Mouse (Mus musculus) thymus, postnatal 0 days (tissue): ENCODE data around the gene Foxn1. TPM values are rescaled to one million over a fixed set of nuclear protein-coding genes. Genes with fewer than 3 reads are reported as not detected.

ENCODE experiments used
- DNase-seq: peaks from one replicate; pipeline ENCODE4 v3.0.0-alpha.2; 2015; ENCODE audit warnings: low spot score
- polyA plus RNA-seq: library from polyadenylated mRNA; unstranded; fragments of >200 nt; fragmentation: Nextera tagmentation; extraction: Ambion mirVana; gene quantifications from 2 replicates; pipeline ENCODE4 v1.2.1, GENCODE M21; 2015

Gene Foxn1
- polyA plus RNA-seq, 1 experiment from 2014 or later, result 22.4 TPM

- DNase-seq, result no peak
Measured at GRCm38 (mm10) chr11:78328512-78329056, 57.8 kb downstream of the Foxn1 start.

GRCm38 (mm10) chr11:78327634-78328511 is 58.5 kb downstream of the Foxn1 start, which contains the start of gene Pigs:
TSS of gene Pigs (plus strand) at chr11:78328415.
- DNase-seq, result peak; percentile 92

- DNase-seq, result no peak
Measured at GRCm38 (mm10) chr11:78327215-78327614, 59.1 kb downstream of the Foxn1 start.

- no peak for DNase-seq
Measured at GRCm38 (mm10) chr11:78324965-78325364, 61.4 kb downstream of the Foxn1 start.

GRCm38 (mm10) chr11:78324000-78324785 is 62.2 kb downstream of the Foxn1 start:
- no peak for DNase-seq

GRCm38 (mm10) chr11:78322860-78323259 is 63.5 kb downstream of the Foxn1 start, which contains the start of gene Aldoc:
TSS of gene Aldoc (plus strand) at chr11:78322968.
- DNase-seq, result peak; percentile 72

- no peak for DNase-seq
Measured at GRCm38 (mm10) chr11:78322076-78322831, 64.1 kb downstream of the Foxn1 start.

- DNase-seq, result no peak
Measured at GRCm38 (mm10) chr11:78318411-78318810, 67.9 kb downstream of the Foxn1 start.

- no peak for DNase-seq
Measured at GRCm38 (mm10) chr11:78313662-78314061, 72.7 kb downstream of the Foxn1 start.

- DNase-seq, result no peak
Measured at GRCm38 (mm10) chr11:78310861-78311511, 75.4 kb downstream of the Foxn1 start.

Other genes starting within 250 kb of the Foxn1 start
- gene Traf4, start 221.0 kb downstream of the Foxn1 start, polyA plus RNA-seq, result 57.5 and 58.6 TPM in 2 replicates
- gene Nek8, start 209.9 kb downstream of the Foxn1 start, polyA plus RNA-seq, result 14.1 and 14.5 TPM in 2 replicates
- gene Tlcd1, start 209.8 kb downstream of the Foxn1 start, polyA plus RNA-seq, result 12.2 and 13.5 TPM in 2 replicates
- 1,919 and 1,995 TPM in 2 replicates for gene Rpl23a, start 203.0 kb downstream of the Foxn1 start, polyA plus RNA-seq
- gene Rab34, start 198.1 kb downstream of the Foxn1 start, polyA plus RNA-seq, result 26.4 and 29.6 TPM in 2 replicates
- gene Proca1, start 193.2 kb downstream of the Foxn1 start, polyA plus RNA-seq, result 0.49 and 0.84 TPM in 2 replicates
- 74.6 and 74.7 TPM in 2 replicates for gene Sdf2, start 140.8 kb downstream of the Foxn1 start, polyA plus RNA-seq
- 16.4 and 16.6 TPM in 2 replicates for gene Supt6, start 140.6 kb downstream of the Foxn1 start, polyA plus RNA-seq
- gene 2610507B11Rik, start 124.8 kb downstream of the Foxn1 start, polyA plus RNA-seq, result 88.6 and 107 TPM in 2 replicates
- 0.21 and 0.29 TPM in 2 replicates for gene BC030499, start 95.7 kb downstream of the Foxn1 start, polyA plus RNA-seq
- gene Spag5, start 85.0 kb downstream of the Foxn1 start, polyA plus RNA-seq, result 28.0 and 31.5 TPM in 2 replicates
- 2.3 TPM in 2 replicates for gene Aldoc, start 63.6 kb downstream of the Foxn1 start, polyA plus RNA-seq
- 43.9 and 47.9 TPM in 2 replicates for gene Pigs, start 58.1 kb downstream of the Foxn1 start, polyA plus RNA-seq
- gene Unc119, start 43.1 kb downstream of the Foxn1 start, polyA plus RNA-seq, result 36.8 and 39.5 TPM in 2 replicates
- gene Slc13a2, start 35.7 kb upstream of the Foxn1 start, polyA plus RNA-seq, result 0.43 and 0.76 TPM in 2 replicates
- 6.8 and 8.3 TPM in 2 replicates for gene Slc46a1, start 79.1 kb upstream of the Foxn1 start, polyA plus RNA-seq
- 0.17 and 0.31 TPM in 2 replicates for gene Sarm1, start 111.2 kb upstream of the Foxn1 start, polyA plus RNA-seq
- gene Vtn, start 112.5 kb upstream of the Foxn1 start, polyA plus RNA-seq, result 5.2 and 5.8 TPM in 2 replicates
- 0.17 TPM in 1 of 2 replicates, not detected in the other for gene Sebox, start 116.9 kb upstream of the Foxn1 start, polyA plus RNA-seq
- gene Tmem199, start 125.6 kb upstream of the Foxn1 start, polyA plus RNA-seq, result 53.6 and 54.2 TPM in 2 replicates
- 90.1 and 95.8 TPM in 2 replicates for gene Poldip2, start 125.6 kb upstream of the Foxn1 start, polyA plus RNA-seq
- 17.9 and 18.3 TPM in 2 replicates for gene Tnfaip1, start 149.8 kb upstream of the Foxn1 start, polyA plus RNA-seq
- 151 and 161 TPM in 2 replicates for gene Ift20, start 149.8 kb upstream of the Foxn1 start, polyA plus RNA-seq
- gene Tmem97, start 164.2 kb upstream of the Foxn1 start, polyA plus RNA-seq, result 59.1 and 68.2 TPM in 2 replicates